Mouse (Mus musculus) spleen, adult 2 months (tissue): ENCODE results near the gene Fgfr2. TPM values are rescaled to one million over a fixed set of nuclear protein-coding genes. Genes with fewer than 3 reads are reported as not detected.

ENCODE experiments used
- DNase-seq, 2 experiments: peaks; one replicate each; pipeline versions ENCODE4 v3.0.0 to v3.0.0-alpha.2; 2012 to 2021; ENCODE audit warnings: low spot score in 2 of 2, low read depth in 1 of 2
- H3K27ac ChIP-seq: fragments of 200-500 bp; 2 replicates; pipeline ENCODE4 v1.5.1; 2012; ENCODE audit warnings: low read length, inconsistent platforms; ENCODE audit not compliant: insufficient read depth
- H3K27me3 ChIP-seq: fragments of 200-500 bp; 2 replicates; pipeline ENCODE4 v1.6.1; 2012; ENCODE audit warnings: mild to moderate bottlenecking, moderate library complexity, low read length, inconsistent platforms; ENCODE audit not compliant: control insufficient read depth, insufficient read depth
- H3K36me3 ChIP-seq: fragments of 200-500 bp; 2 replicates; pipeline ENCODE4 v1.6.1; 2012; ENCODE audit warnings: mild to moderate bottlenecking, low read length, inconsistent platforms; ENCODE audit not compliant: control insufficient read depth, insufficient read depth
- H3K4me1 ChIP-seq: fragments of 200-500 bp; 2 replicates; pipeline ENCODE4 v1.6.1; 2011; ENCODE audit warnings: inconsistent platforms; ENCODE audit not compliant: control insufficient read depth, insufficient read depth, insufficient read length
- H3K4me3 ChIP-seq: fragments of 200-500 bp; 2 replicates; pipeline ENCODE4 v1.5.1; 2011; ENCODE audit warnings: mild to moderate bottlenecking, inconsistent platforms; ENCODE audit not compliant: insufficient read depth, insufficient read length; ENCODE audit errors: extremely low read depth
- CTCF ChIP-seq: fragments of 200-500 bp; IDR thresholded peaks from 2 replicates; pipeline ENCODE4 v1.5.1; 2011; ENCODE audit warnings: mild to moderate bottlenecking, inconsistent platforms; ENCODE audit not compliant: insufficient read depth, insufficient read length, insufficient replicate concordance; ENCODE audit errors: extremely low read depth
- POLR2A ChIP-seq: fragments of 200-500 bp; IDR thresholded peaks from 2 replicates; pipeline ENCODE4 v1.6.1; 2011; ENCODE audit warnings: low read depth, low read length, inconsistent platforms
- WGBS: fragments of 180-500 bp; shearing (Covaris S2); methylation state at CpG from one replicate; pipeline ENCODE4 v1.1.7; 2018; 5-methylcytosine and 5-hydroxymethylcytosine counted together
- polyA plus RNA-seq: library from polyadenylated mRNA; depleted of rRNA; stranded (reverse); fragments of >200 nt; gene quantifications from 2 replicates; pipeline ENCODE4 v1.2.3, GENCODE M21; 2012

Gene Fgfr2
- polyA plus RNA-seq, 1 experiment = 1.6 TPM

DNA sequence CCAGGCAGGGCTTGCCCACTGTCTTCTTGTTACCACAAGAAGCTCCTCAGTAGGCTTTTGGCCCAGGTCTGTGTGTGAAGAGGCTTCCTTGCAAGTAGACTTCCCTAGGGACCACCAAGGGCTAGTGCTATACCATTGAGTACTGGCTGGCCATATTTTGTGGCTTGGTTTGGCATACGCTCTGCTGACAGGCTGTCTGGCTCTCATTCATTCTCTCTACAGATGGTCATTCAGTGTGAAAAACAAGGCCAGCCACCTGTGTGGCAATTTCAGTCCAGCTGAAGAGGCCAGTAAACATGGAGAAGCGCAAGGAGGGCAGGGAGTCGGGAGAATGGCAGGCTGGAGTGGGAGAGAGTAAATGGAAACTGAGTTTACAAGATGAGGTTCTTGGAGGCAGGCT is 2407.7 kb downstream of the Fgfr2 start:
- 91% methylated on average over 3 of the region's 3 CpGs for WGBS
- no peak overlapping the region for H3K27ac ChIP-seq
- DNase-seq = no peak
- H3K27me3 ChIP-seq = no peaks in the 10 kb centered on the region
- H3K4me1 ChIP-seq = no peaks in the 10 kb centered on the region
- TF ChIP-seq POLR2A (no peak), CTCF (no peak)
- no peaks in the 10 kb centered on the region for H3K36me3 ChIP-seq
- H3K4me3 ChIP-seq = no peak overlapping the region

DNA sequence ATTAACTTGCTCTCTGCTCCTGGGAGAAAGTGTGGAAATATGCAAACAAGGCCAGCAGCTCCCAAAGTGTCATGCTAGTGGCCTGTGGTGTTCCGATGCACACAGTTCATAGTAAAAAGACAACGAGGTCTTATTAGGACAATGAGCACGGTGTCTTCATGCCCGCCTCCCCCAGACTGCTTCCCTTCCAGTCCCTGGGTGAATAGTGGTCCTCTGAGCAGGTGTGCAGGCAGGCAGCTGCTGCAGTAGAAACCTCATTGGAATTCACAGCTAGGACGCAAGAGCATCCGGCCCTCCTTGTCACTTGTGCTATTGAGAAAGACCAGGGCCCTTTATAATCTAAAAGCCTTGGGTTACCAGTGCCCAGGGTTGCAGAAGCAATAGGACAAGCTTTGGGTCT is 2409.8 kb downstream of the Fgfr2 start:
- Histone ChIP-seq H3K27ac (no peak overlapping the region), H3K4me3 (no peak overlapping the region), H3K4me1 (no peaks in the 10 kb centered on the region), H3K27me3 (no peaks in the 10 kb centered on the region), H3K36me3 (no peaks in the 10 kb centered on the region)
- TF ChIP-seq CTCF (no peak), POLR2A (no peak)
- 94% methylated on average over 6 of the region's 6 CpGs for WGBS
- no peak for DNase-seq

DNA sequence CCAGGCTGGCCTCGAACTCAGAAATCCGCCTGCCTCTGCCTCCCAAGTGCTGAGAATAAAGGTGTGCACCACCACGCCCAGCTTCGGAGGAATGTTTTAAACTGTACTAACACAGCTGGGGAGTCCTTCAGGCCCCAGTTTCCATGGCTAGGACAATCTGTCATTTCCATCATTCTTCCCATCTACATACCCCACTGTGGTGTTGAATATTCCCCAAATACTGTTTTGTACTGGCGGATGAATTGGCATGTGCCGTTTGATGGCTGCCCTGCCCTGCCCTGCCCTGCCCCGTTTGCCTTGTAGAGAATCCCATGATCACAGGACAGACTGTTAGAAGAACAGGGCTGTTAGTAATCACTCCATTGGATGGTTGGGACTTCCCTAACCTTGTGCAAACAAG is 2411.3 kb downstream of the Fgfr2 start:
- H3K4me3 ChIP-seq = no peak overlapping the region
- no peaks in the 10 kb centered on the region for H3K27me3 ChIP-seq
- WGBS = 96% methylated on average over 7 of the region's 7 CpGs
- H3K4me1 ChIP-seq = no peaks in the 10 kb centered on the region
- DNase-seq = no peak
- no peak overlapping the region for H3K27ac ChIP-seq
- TF ChIP-seq CTCF (no peak), POLR2A (no peak)
- H3K36me3 ChIP-seq = no peaks in the 10 kb centered on the region

DNA sequence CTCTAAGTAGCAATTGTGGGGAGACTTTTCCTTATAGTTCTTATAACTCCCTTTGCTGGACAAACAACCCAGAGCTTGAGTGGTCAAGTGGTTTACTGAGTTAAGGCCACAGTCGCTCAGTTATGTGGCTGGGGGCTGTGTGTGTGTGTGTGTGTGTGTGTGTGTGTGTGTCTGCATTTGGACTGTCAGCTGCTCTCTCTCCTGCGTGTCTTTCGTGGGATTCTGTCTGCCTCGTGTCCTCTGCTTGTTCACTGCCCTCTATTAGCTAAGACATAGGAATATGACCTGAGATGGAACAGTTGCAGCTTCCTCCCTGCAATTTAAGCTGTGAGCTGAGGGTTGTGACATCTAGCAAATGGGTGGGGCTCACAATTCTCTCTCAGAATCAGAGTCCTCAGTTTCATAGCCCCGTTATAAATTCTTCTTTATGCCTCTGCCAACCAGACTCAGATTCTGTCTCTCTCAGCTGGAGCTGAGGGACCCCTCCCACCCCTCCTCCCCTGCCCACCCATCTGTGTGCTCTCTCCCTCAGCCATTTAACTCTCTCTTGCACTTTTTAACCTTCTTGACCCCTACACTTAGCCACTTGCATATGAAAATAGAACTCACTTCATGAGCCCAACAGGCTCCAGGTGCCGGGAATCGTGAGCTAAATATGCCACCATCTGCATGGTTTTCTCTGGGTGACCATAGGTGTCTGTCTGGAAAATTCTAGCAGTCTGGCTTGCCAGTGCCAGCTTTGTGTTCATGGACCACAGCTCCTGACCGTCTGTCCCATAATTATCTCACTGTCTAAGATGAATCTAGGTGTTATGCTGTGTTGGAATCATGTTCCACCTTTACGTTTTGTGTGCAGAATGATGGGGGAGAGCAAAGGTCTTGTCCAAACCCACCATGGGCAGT is 2413.5 kb downstream of the Fgfr2 start:
- no peaks in the 10 kb centered on the region for H3K27me3 ChIP-seq
- H3K4me1 ChIP-seq = no peaks in the 10 kb centered on the region
- 82% methylated on average over 9 of the region's 9 CpGs for WGBS
- TF ChIP-seq POLR2A (no peak), CTCF (no peak)
- no peak overlapping the region for H3K4me3 ChIP-seq
- no peak overlapping the region for H3K27ac ChIP-seq
- no peaks in the 10 kb centered on the region for H3K36me3 ChIP-seq
- no peak for DNase-seq

DNA sequence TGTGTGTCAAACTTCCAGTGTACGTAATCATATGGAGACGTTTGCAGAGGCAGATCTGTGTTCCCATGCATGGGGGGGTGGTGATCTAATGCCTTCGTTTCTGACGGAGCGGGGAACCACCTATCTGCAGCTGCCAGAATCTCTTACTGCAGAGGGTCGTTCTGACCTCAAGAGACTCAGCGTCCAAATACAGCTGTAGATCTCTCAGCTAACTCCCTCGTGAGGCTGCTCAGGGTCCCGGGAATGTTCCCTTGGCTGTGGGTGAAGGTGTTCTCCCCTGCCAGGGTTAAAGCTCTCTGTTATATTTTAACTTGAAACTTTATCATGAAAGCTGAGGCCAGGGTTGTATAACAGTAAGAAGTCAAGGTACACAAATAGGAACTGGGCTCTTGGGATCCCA is 2414.2 kb downstream of the Fgfr2 start:
- H3K36me3 ChIP-seq = no peaks in the 10 kb centered on the region
- H3K27ac ChIP-seq = no peak overlapping the region

DNA sequence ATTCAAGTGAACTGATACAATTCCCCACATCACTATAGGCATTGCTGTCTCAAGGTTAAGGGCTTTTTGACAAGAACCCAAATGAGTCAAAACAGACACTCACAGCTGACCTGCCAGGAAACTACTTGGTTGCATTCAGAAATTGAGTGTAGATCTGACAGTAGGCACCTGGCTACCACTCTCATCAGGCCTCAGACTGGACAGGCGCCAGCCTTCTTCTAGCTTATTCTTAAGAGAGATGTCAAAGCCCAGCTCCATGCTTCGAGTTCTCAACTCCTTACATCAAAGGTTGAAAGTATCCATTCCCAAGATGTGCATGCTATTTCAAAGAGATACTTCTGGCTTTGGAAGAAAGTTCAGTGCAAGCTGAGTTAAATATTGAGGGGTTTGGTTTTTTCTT is 2417.9 kb downstream of the Fgfr2 start:
- Histone ChIP-seq H3K4me3 (no peak overlapping the region), H3K27ac (no peak overlapping the region), H3K27me3 (no peaks in the 10 kb centered on the region), H3K4me1 (no peaks in the 10 kb centered on the region), H3K36me3 (no peaks in the 10 kb centered on the region)
- TF ChIP-seq POLR2A = no peak
- no peak for TF ChIP-seq CTCF
- WGBS = 79% methylated on average over 2 of the region's 2 CpGs
- no peak for DNase-seq

More for the DNA sequence above, 2414.2 kb downstream of the Fgfr2 start:
- Histone ChIP-seq H3K4me1 (no peaks in the 10 kb centered on the region), H3K4me3 (no peak overlapping the region), H3K27me3 (no peaks in the 10 kb centered on the region)
- TF ChIP-seq CTCF (no peak), POLR2A (no peak)
- DNase-seq = no peak
- 82% methylated on average over 9 of the region's 9 CpGs for WGBS

DNA sequence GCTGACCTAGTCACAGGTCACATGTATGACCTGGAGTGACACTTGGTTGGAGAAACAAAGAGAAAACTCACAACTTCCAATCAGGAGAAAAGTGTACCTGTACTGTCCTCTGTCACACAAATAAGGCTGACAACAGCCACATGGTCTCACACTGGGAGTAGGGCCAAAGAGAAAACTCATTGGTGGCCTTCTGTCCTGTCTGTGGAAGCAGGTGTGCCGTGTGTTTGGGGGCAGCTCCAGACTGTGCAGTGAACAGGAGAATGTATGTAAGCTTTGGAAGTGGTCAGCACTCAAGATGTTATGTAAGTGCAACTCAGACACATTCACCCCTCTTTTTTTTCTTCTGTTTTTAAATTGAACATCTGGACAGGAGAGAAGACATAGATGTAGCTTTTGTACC is 2421.8 kb downstream of the Fgfr2 start:
- Histone ChIP-seq H3K27ac (no peak overlapping the region), H3K4me3 (no peak overlapping the region), H3K27me3 (no peaks in the 10 kb centered on the region), H3K4me1 (no peaks in the 10 kb centered on the region), H3K36me3 (no peaks in the 10 kb centered on the region)
- DNase-seq = no peak
- WGBS = 44% methylated on average over 1 of the region's 1 CpGs
- no peak for TF ChIP-seq CTCF
- no peak for TF ChIP-seq POLR2A

DNA sequence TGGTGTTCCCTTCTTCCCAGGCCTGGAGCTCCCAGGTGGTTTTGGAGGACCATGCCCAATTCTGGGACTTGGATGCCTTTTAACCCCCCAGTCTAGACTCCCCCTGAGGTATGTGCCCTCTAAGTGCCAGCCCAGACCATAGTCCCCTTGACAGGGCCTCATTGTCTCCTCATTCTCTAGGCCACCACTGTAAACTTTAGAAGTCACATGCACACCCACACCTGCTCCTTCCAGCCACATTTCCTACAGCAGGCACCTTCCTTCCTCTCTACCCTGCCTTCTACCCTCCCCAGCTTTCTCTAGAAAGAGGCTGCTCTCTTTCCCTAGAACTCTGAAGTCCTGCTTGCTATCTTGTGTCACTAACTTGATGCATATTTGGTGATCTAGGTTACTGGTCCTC is 2424.7 kb downstream of the Fgfr2 start:
- Histone ChIP-seq H3K27me3 (no peaks in the 10 kb centered on the region), H3K27ac (no peak overlapping the region)

More for the DNA sequence above, 2424.7 kb downstream of the Fgfr2 start:
- TF ChIP-seq POLR2A (no peak), CTCF (no peak)
- Histone ChIP-seq H3K4me3 (no peak overlapping the region), H3K36me3 (no peaks in the 10 kb centered on the region), H3K4me1 (no peaks in the 10 kb centered on the region)
- no peak for DNase-seq
